Mouse (Mus musculus): ENCODE measurements around the gene Zc3h12c.

DNA sequence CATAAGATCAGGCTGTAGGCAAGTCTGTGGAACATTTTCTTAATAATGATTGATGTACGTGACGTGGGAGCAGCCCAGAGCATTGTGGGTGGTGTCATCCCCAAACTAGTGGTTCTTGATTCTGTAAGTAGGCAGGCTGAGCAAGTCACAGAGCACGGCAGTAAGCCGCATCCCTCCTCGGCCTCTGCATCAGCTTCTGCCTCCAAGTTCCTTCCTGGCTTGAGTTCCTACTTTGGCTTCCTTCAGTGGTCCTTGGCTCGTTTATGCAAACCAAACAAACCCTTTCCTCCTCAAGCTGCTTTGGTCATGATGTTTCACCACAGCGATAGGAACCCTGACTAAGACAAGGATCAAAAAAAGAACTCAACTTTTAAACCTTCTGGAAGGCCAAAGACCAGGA lies 14.1 kb downstream of the Zc3h12c start:
- TF ChIP-seq EP300 (IDR thresholded peaks at IDR 0.05), result no peak
- TF ChIP-seq CTCF (IDR thresholded peaks at IDR 0.05), result no peak

Measured in lung, postnatal 0 days (tissue).